Mouse (Mus musculus): ENCODE measurements around the gene Crip2. TPM values are rescaled to one million over a fixed set of nuclear protein-coding genes. Genes with fewer than 3 reads are reported as not detected.

Crip2 gene
- total RNA-seq, 2 experiments from 2014 or later: 160 to 161 TPM

Other genes with a start within 250 kb of the Crip2 start
- 10 to 100 TPM; 50.1 to 55.1 TPM for gene Jag2, start 210.5 kb upstream of the Crip2 start, total RNA-seq (2021)
- gene Nudt14, start 198.1 kb upstream of the Crip2 start, total RNA-seq (2021): 10 to 100 TPM; 10.8 to 11.5 TPM
- 10 to 100 TPM; 55.9 to 60.9 TPM for gene Btbd6, start 163.8 kb upstream of the Crip2 start, total RNA-seq (2021)
- 10 to 100 TPM; 45.0 to 50.4 TPM for gene Brf1, start 139.5 kb upstream of the Crip2 start, total RNA-seq (2021)
- gene Pacs2, start 125.7 kb upstream of the Crip2 start, total RNA-seq (2021): 10 to 100 TPM; 63.3 to 79.9 TPM
- under 1 TPM in 1 of 2 experiments, not detected in 1; 0.44 TPM for gene Tex22, start 65.7 kb upstream of the Crip2 start, total RNA-seq (2021)
- 10 to 100 TPM; 76.7 to 82.7 TPM for gene Mta1, start 42.0 kb upstream of the Crip2 start, total RNA-seq (2021)
- gene Crip1, start 6.1 kb downstream of the Crip2 start, total RNA-seq (2021): 10 to 100 TPM; 12.4 to 15.2 TPM
- 1 to 10 TPM; 1.4 to 1.8 TPM for gene Tedc1, start 16.2 kb downstream of the Crip2 start, total RNA-seq (2021)
- gene Tmem121, start 45.7 kb downstream of the Crip2 start, total RNA-seq (2021): 10 to 100 TPM; 26.3 to 29.6 TPM

All from left cerebral cortex, postnatal 25 days (tissue).